Mouse (Mus musculus): ENCODE measurements around the gene Glrx2. TPM values are rescaled to one million over a fixed set of nuclear protein-coding genes. Genes with fewer than 3 reads are reported as not detected.
"Not testable (repeated sequence)": the region's sequence is repeated elsewhere in the genome, so short reads cannot be mapped to it uniquely, and the experiment has no call there.

Glrx2 gene
- polyA plus RNA-seq (2012; rRNA removed), result 9.5 and 14.6 TPM in 2 replicates

GRCm38 (mm10) chr1:143716038-143716437 lies at the start of gene Glrx2:
TSS of gene Glrx2 (plus strand) at chr1:143716338.
- WGBS, result no CpG with 5 or more reads among the region's 2 CpGs
- not testable (repeated sequence) for DNase-seq (ENCODE audit: low read depth, low spot score)

- no peak for DNase-seq (ENCODE audit: low read depth, low spot score)
- 85% methylated on average over 4 of the region's 4 CpGs for WGBS
These were observed 40.3 kb upstream of the Glrx2 start for GRCm38 (mm10) chr1:143675734-143676361.

DNA sequence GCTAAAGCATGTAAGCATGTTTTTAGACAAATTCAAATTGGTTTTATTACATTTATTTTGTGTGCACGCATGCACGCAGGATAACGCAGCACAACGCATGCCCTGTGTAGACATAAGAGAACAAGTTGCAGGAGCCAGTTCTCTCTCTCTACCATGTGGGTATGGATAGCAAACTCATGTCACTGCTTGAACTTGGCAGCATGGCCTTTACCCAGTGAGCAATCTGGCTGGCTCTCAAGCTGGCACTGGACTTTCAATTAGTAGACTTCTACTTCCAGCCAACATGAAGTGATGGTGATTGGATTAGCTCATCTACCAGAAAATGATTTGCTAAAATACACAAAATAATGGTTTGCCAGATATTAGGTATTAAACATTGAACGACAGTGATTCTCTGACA lies 35.0 kb upstream of the Glrx2 start:
- no peak for DNase-seq (ENCODE audit: low read depth, low spot score)

DNA sequence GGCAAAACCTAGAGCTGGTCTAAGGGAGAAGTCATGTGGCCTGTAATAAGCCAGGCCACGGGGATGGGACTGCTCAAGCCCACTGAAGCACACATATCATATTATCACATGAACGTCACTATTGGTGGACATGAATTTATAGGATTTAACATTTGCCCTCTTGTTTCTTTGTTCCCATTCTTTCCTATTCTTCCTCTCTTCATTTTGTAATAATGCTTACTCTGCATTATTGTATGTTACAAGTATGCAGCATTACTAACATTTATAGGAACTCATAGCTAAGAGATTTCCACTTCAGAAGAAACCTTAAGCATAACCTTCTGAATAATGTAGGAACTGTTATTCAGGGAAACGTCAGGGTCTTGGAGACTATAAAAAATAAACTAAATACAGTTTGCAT lies 31.3 kb upstream of the Glrx2 start:
- WGBS, result 86% methylated on average over 3 of the region's 3 CpGs
- DNase-seq (ENCODE audit: low read depth, low spot score), result no peak

More for the DNA sequence above, 35.0 kb upstream of the Glrx2 start:
- 93% methylated on average over 5 of the region's 5 CpGs for WGBS

DNA sequence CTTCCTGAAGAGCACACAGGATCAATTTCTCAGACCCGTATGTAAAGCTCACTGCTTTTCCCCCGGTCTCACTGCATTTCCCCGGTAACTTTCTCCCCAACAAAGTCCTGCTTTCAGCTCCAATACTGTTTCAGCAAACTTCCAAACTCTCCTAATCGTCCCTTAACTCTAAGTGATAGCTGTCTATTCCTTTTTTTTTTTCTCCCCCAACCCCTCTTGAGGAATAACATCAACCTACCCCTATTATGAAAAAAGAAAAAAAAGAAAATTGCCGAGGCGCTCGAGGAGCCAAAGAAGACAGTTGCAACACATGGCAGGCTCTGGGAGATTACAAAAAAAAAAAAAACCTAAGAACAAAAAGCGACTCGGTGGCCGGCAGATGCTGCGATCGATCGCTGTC lies 14.4 kb upstream of the Glrx2 start:
- no peak for DNase-seq (ENCODE audit: low read depth, low spot score)
- WGBS, result under 1% methylated on average over 13 of the region's 13 CpGs

DNA sequence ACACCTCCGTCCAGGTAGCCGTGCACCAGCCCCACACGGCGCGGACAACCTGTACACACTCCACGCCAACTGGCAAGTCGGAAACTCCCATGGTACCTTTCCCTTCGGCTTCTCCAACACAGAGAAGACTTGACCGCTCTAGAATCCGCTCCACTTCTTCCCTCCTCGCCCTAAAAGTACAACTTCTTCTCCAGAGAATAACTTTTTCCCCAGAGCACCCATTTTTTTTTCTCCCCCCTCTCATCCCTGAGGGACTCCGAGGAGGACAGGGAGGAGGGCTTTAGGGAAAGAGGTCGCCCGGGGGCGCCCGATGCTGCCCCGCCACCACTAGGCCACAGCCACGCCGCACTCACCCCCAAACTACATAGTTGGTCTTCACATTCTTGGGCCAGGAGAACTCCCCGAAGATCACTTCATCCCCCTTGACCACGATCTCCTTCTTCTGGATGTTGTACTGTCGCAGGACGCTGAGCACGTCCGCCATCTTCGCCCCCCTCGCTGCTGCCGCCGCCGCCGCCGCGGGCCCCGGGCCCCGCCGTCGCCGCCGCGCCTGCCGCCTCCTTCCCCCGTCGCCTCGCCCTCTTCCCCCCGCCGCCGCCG lies 13.9 kb upstream of the Glrx2 start:
- DNase-seq (ENCODE audit: low read depth, low spot score), result no peak
- 2% methylated on average over 43 of the region's 48 CpGs for WGBS

DNA sequence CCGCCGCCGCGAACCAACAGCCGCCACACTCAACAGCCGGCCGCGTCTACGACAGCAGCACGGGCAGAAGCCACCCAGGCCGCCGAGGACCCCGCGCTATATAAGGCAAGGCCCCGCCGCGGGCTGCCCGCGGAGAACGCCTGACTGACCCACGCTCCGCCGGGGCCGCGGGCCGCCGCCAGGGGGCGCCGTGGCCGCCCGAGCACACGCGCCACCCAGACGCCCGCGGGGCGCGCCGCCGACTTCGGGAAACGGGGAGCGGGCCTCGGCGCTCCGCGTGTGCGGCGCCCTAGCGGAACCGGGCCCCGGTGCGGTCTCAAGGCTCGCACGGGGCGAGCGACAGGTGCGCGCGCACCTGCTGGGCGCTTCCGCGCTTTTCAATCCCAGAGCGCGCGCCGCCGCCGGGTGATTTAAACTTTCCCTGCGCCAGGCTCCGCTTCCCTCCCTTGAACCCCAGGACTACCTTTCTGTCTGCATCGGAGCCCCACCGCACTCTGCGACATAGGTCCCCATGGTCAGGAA lies 13.3 kb upstream of the Glrx2 start, which contains the start of gene Cdc73:
Gene Cdc73, minus strand, starts transcription at position 153 of the 522 bp plus-strand sequence.
- DNase-seq (ENCODE audit: low read depth, low spot score), result peak; percentile 60
- 1% methylated on average over 69 of the region's 74 CpGs for WGBS

GRCm38 (mm10) chr1:143707006-143707405 lies 9.1 kb upstream of the Glrx2 start:
- 32% methylated on average over 4 of the region's 4 CpGs for WGBS
- DNase-seq (ENCODE audit: low read depth, low spot score), result no peak

DNA sequence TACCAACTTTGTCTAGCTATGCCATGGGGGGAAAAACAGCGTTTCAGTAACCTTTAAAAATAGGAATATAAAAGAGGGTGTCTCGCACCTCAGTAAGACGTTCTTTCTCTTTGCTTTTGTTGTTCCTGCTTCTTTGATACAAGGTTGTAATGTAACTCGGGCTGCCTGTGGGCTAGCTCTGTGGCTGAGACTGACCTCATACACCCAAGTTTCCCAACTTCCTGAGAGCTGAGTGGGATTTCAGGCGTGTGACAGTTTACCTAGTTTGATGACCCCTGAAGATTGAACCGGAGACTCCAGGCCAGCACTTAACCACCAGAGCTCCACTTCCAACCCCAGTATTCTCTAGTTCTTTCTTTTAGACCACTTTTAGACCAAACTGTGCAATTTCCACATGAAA lies 7.8 kb upstream of the Glrx2 start:
- 63% methylated on average over 6 of the region's 6 CpGs for WGBS
- DNase-seq (ENCODE audit: low read depth, low spot score), result no peak

GRCm38 (mm10) chr1:143709966-143710626 lies 6.0 kb upstream of the Glrx2 start:
- WGBS, result 49% methylated on average over 7 of the region's 7 CpGs
- no peak for DNase-seq (ENCODE audit: low read depth, low spot score)

DNA sequence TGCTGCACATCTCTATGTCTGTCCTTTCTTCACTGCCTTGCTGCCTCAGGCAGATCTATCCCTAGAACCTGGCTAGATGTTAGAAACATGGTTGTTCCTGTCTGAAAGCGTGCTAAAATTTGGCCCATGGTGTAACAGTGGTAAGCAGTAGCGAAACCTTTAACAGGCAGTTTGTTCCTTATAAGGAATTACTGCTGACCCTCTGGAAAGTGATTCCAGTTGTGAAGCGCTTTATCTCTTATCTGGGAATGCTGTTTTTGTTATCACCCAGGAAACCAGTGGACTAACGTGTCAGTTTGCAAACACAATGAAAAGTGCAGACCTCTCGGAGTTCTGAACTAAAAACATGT lies 5.5 kb upstream of the Glrx2 start:
- 60% methylated on average over 5 of the region's 5 CpGs for WGBS
- no peak for DNase-seq (ENCODE audit: low read depth, low spot score)

GRCm38 (mm10) chr1:143724456-143725064 lies 8.4 kb downstream of the Glrx2 start:
- WGBS, result 77% methylated on average over 5 of the region's 5 CpGs

GRCm38 (mm10) chr1:143727701-143728445 lies 11.7 kb downstream of the Glrx2 start:
- WGBS, result 32% methylated on average over 9 of the region's 9 CpGs
- no peak for DNase-seq (ENCODE audit: low read depth, low spot score)

More at GRCm38 (mm10) chr1:143724456-143725064, 8.4 kb downstream of the Glrx2 start:
- no peak for DNase-seq (ENCODE audit: low read depth, low spot score)

GRCm38 (mm10) chr1:143730899-143731298 lies 14.8 kb downstream of the Glrx2 start:
- WGBS, result 85% methylated on average over 2 of the region's 2 CpGs
- no peak for DNase-seq (ENCODE audit: low read depth, low spot score)

DNA sequence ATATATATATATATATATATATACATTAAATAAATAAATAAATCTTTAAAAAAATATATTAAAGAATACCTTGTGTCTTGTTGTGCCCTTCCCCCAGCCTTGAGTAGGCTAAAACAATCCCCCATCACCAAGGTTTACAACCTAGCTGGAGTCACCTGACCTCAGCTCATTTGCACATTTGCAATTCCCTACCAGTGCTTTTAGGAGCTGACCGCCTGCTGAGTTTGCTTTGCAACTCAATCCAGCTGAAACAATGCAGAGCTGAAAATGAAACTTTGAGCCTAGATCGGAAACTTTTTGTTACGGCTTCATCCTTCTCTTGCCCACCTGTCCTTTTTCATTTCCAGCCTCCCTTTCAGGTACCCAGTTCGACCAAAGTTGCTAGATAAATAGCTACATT lies 15.6 kb downstream of the Glrx2 start:
- WGBS, result 63% methylated on average over 4 of the region's 4 CpGs

GRCm38 (mm10) chr1:143733914-143734410 lies 17.8 kb downstream of the Glrx2 start:
- 75% methylated on average over 5 of the region's 5 CpGs for WGBS
- DNase-seq (ENCODE audit: low read depth, low spot score), result no peak

More for the DNA sequence above, 15.6 kb downstream of the Glrx2 start:
- no peak for DNase-seq (ENCODE audit: low read depth, low spot score)

GRCm38 (mm10) chr1:143738811-143739210 lies 22.7 kb downstream of the Glrx2 start:
- 8% methylated on average over 11 of the region's 11 CpGs for WGBS
- DNase-seq (ENCODE audit: low read depth, low spot score), result peak; percentile 16

DNA sequence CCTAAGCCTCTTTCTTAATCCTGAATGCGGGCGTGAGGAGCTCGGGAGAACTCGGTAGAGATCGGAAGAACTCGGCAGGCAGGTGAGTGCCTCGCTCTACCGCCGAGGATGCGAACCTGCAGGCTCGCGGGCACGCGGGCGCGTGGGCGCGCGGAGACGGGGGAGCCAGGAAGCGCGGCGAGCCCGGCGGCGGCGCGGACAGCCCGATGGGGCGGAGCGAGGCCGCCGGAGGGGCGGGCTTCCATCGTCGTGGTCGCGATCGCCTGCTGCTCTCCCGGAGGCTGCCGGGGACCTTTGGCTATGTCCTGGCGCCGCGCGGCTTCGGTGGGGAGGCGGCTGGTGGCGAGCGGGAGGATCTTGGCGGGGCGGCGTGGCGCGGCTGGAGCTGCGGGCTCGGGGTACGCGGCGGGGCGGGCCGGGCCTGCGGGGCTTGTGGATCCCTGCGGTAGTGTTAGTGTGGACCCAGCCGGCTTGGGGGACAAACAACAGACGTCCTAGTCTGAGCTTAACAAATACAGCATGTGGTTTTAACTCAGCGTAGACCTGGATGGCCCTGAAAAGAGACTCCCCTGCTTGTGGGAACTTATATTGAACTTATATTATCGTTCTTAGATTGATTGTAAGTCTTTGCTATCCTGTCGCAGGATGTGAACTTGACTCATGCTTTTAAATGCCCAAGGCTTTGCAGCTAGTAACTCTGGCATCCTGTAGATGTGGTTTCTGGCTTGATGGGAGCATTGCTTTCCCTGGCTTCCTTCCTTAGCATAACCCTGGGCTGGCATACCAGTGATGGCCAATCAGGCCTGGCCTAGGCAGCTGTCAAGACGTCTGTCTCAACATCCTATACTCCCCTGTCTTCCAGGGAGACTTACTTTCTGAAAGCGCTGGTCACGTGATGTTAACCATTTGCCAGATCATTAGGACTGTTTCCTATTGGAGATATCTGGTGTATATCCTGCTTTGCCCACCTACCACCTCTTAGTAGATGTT lies 23.5 kb downstream of the Glrx2 start:
- DNase-seq (ENCODE audit: low read depth, low spot score), result peak; percentile 81
- under 1% methylated on average over 70 of the region's 71 CpGs for WGBS
